Mouse (Mus musculus) kidney, adult 2 months (tissue): ENCODE measurements around the gene 4930452B06Rik. TPM values are rescaled to one million over a fixed set of nuclear protein-coding genes. Genes with fewer than 3 reads are reported as not detected.

Experiments
- DNase-seq: peaks from one replicate; pipeline ENCODE4 v3.0.0; 2021
- H3K27ac ChIP-seq: fragments of 200-500 bp; 2 replicates; pipeline ENCODE4 v1.5.1; 2012; ENCODE audit warnings: low read depth, low read length, control low read depth, inconsistent platforms; ENCODE audit not compliant: insufficient read depth
- H3K27me3 ChIP-seq: fragments of 200-500 bp; replicated peaks from 2 replicates; pipeline ENCODE4 v1.6.1; 2012; ENCODE audit warnings: mild to moderate bottlenecking, moderate library complexity, low read length, inconsistent platforms; ENCODE audit not compliant: control insufficient read depth, insufficient read depth
- H3K36me3 ChIP-seq: fragments of 200-500 bp; 2 replicates; pipeline ENCODE4 v1.6.1; 2012; ENCODE audit warnings: mild to moderate bottlenecking, moderate library complexity, low read length, inconsistent platforms; ENCODE audit not compliant: control insufficient read depth, insufficient read depth
- H3K4me1 ChIP-seq: fragments of 200-500 bp; 2 replicates; pipeline ENCODE4 v1.6.1; 2011; ENCODE audit warnings: low read length; ENCODE audit not compliant: control insufficient read depth, insufficient read depth
- H3K4me3 ChIP-seq: fragments of 200-500 bp; 2 replicates; pipeline ENCODE4 v1.5.1; 2011; ENCODE audit warnings: mild to moderate bottlenecking, low read depth, low read length, control low read depth; ENCODE audit not compliant: insufficient read depth
- CTCF ChIP-seq: fragments of 200-500 bp; conservative IDR thresholded peaks from 2 replicates; pipeline ENCODE4 v1.5.1; 2011; ENCODE audit warnings: low read depth, mild to moderate bottlenecking, control low read depth, low read length, moderate library complexity, mixed read lengths; ENCODE audit not compliant: insufficient read depth, insufficient read length
- POLR2A ChIP-seq: fragments of 200-500 bp; IDR thresholded peaks from one replicate; pipeline ENCODE4 v1.6.1; 2011; ENCODE audit warnings: low read depth, low read length, control low read depth
- WGBS: fragments of 180-500 bp; shearing (Covaris S2); methylation state at CpG from one replicate; pipeline ENCODE4 v1.1.7; 2018; 5-methylcytosine and 5-hydroxymethylcytosine counted together
- polyA plus RNA-seq: library from polyadenylated mRNA; depleted of rRNA; stranded (reverse); fragments of >200 nt; gene quantifications from 2 replicates; pipeline ENCODE4 v1.2.3, GENCODE M21; 2012

4930452B06Rik gene
- polyA plus RNA-seq, 1 experiment, result 0.58 TPM

DNA sequence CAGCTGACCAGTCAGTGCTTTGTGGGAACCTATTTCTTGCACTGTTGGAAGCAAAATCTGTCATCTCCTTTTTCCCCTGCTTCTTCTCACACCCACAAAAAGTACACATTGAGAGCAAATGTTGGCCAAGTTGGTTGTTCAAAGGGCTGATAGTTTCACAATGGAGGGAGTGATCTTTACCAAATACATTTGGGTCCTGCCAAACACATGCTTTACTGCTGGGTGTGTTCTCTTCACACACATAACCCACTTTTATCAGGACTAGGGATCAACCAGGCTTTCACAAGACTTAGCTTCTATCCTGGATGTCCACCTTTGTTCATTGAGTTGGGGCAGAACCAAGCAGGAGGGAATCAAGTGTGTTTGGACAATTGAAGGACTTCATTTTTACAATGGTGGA, 267.5 kb downstream of the 4930452B06Rik start:
- Histone ChIP-seq H3K36me3 (no peaks in the 10 kb centered on the region), H3K27ac (no peak overlapping the region), H3K27me3 (no peaks in the 10 kb centered on the region), H3K4me3 (no peak overlapping the region), H3K4me1 (no peaks in the 10 kb centered on the region)
- TF ChIP-seq POLR2A (no peak), CTCF (no peak)
- no peak for DNase-seq

DNA sequence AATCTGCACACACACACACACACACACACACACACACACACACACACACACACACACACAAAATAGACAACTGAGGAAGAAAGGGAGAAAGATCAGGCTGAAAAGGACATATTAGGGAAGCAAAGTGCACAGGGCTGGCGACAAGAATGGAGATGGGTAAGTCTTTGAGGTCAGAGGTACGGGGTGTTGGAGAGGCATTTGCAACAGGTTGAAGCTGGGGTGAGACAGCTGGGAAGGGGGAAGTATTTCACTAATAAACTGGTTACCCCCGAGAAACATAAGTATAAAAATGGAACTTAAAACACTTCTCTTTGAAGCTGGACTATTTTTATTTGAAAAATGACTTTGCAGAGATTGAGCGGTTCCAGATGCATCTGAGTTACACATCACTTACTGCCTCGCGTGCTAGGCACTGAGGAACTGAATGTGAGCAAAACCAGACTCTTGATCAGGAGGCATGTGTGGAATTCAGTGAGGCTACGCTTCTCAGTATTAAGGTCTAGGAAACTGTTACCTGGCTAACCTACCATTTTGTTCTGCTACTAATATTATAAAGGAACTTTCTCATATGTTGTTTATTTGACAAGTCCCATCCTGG, 270.3 kb downstream of the 4930452B06Rik start:
- no peaks in the 10 kb centered on the region for H3K36me3 ChIP-seq
- no peak overlapping the region for H3K27ac ChIP-seq
- DNase-seq, result no peak
- no peak overlapping the region for H3K4me3 ChIP-seq
- no peaks in the 10 kb centered on the region for H3K4me1 ChIP-seq
- 68% methylated on average over 7 of the region's 7 CpGs for WGBS
- TF ChIP-seq POLR2A (no peak), CTCF (no peak)
- H3K27me3 ChIP-seq, result no peaks in the 10 kb centered on the region

DNA sequence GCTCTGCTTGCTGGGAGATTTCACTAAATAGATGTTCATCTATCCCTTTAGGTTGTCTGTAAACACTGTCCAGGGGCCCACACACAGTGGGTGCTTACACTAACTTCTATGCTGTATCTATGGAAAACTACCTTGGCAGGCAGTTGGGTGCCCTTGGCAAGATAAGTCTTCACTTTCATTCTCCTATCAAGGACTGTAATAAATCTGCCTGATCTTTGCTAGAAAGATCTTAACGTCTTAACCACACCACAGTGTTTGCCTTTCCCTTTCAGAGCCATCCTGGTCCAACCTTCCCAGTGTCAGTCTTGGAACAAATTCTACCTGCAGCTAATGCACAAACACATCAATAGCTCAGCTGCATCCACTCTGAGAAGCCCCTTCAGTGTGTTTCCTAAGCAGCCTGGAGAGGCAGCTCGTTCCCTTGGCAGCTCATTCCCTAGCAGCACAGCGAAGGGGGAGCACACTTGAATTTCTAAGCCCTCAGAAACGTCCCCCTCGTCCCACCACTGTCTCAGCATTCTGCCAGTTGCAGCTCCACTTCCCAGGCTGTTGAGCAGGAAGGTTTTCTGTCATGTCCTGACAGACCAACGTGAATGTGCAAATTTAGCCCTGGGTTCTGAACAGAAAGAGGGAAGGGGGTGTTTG, 273.7 kb downstream of the 4930452B06Rik start:
- H3K36me3 ChIP-seq, result no peaks in the 10 kb centered on the region
- no peaks in the 10 kb centered on the region for H3K4me1 ChIP-seq
- H3K4me3 ChIP-seq, result no peak overlapping the region
- 55% methylated on average over 6 of the region's 6 CpGs for whole genome bisulfite sequencing
- H3K27me3 ChIP-seq, result no peaks in the 10 kb centered on the region
- DNase-seq, result no peak
- H3K27ac ChIP-seq, result no peak overlapping the region
- TF ChIP-seq POLR2A (no peak), CTCF (no peak)
